Mouse (Mus musculus) midbrain, postnatal 0 days (tissue): ENCODE measurements at regions not wholly inside any gene's neighbourhood (a gene's known extent, or its start where the extent isn't known, plus 50 kb on each side); places are given as distances from the start of the nearest gene placed in this dataset.

Source experiments
- ATAC-seq: fragments of 200-750 bp; cut with Nextera tagmentation; 2 replicates; pipeline ENCODE4 v1.8.0; 2017; ENCODE audit warnings: moderate number of reproducible peaks, mild to moderate bottlenecking, moderate TSS enrichment, moderate library complexity; ENCODE audit not compliant: low FRiP score
- DNase-seq: peaks from one replicate; pipeline ENCODE4 v3.0.0-alpha.2; 2015; ENCODE audit warnings: low spot score
- H3K27ac ChIP-seq: fragments of 300-500 bp; sonication (generic); 2 replicates; pipeline ENCODE4 v1.5.1; 2014; ENCODE audit warnings: low read depth, mild to moderate bottlenecking, low read length, mixed read lengths
- H3K27me3 ChIP-seq: fragments of 300-500 bp; sonication (generic); 2 replicates; pipeline ENCODE4 v1.6.1; 2014; ENCODE audit warnings: low read length, control low read depth, mixed read lengths; ENCODE audit not compliant: insufficient read depth
- H3K36me3 ChIP-seq: fragments of 300-500 bp; sonication (generic); 2 replicates; pipeline ENCODE4 v1.6.1; 2014; ENCODE audit warnings: low read length, control low read depth, mixed read lengths; ENCODE audit not compliant: insufficient read depth
- H3K4me1 ChIP-seq: fragments of 300-500 bp; sonication (generic); 2 replicates; pipeline ENCODE4 v1.6.1; 2014; ENCODE audit warnings: mild to moderate bottlenecking, control low read depth, antibody characterized with exemption, low read length, mixed read lengths; ENCODE audit not compliant: insufficient read depth
- H3K4me2 ChIP-seq: fragments of 300-500 bp; sonication (generic); 2 replicates; pipeline ENCODE4 v1.6.1; 2014; ENCODE audit warnings: low read depth, mild to moderate bottlenecking, low read length, mixed read lengths; ENCODE audit not compliant: poor library complexity, severe bottlenecking
- H3K4me3 ChIP-seq: fragments of 300-500 bp; sonication (generic); 2 replicates; pipeline ENCODE4 v1.5.1; 2014; ENCODE audit warnings: low read depth, mild to moderate bottlenecking, low read length, moderate library complexity
- H3K9ac ChIP-seq: fragments of 300-500 bp; sonication (generic); replicated peaks from 2 replicates; pipeline ENCODE4 v1.6.1; 2014; ENCODE audit warnings: mild to moderate bottlenecking, low read length, moderate library complexity, mixed read lengths; ENCODE audit not compliant: poor library complexity, severe bottlenecking
- H3K9me3 ChIP-seq: fragments of 300-500 bp; sonication (generic); 2 replicates; pipeline ENCODE4 v1.6.1; 2016; ENCODE audit warnings: low read length, control low read depth
- CTCF ChIP-seq: IDR thresholded peaks from 2 replicates; pipeline ENCODE4 v1.5.1; 2016; ENCODE audit warnings: antibody characterized with exemption, mild to moderate bottlenecking
- WGBS: fragments of 180-500 bp; shearing (Covaris S2); extraction: QIAGEN DNeasy Blood & Tissue Kit; methylation state at CpG from one replicate; pipeline ENCODE4 v1.1.7; 2014; 5-methylcytosine and 5-hydroxymethylcytosine counted together

DNA sequence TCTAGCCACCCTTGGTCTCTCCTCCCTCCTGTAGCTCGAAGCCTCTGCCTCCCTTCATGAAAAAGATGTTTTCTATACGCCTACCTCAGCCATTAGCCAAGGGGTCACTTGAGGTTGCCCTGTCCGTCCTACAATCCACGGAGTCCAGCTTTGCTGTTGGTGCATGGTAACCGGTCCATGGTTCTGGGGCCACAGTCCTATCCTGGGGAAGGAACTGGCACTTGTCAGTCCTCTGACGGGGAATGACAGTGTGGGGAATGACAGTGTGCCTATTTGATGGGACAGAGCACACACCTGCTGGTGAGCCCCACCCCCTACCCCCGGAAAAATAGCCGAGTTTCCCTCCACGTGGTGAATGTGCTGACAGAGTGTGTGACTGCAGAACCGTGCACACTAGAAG is 120.1 kb downstream of the Katnal1 start:
- Histone ChIP-seq H3K9ac (0 out of 2 replicates have a peak overlapping the region, but pooled peaks have one; percentile 24), H3K4me1 (no peaks in the 10 kb centered on the region), H3K27ac (no peak overlapping the region), H3K36me3 (no peaks in the 10 kb centered on the region), H3K9me3 (no peaks in the 10 kb centered on the region), H3K4me3 (no peak overlapping the region), H3K27me3 (no peaks in the 10 kb centered on the region), H3K4me2 (peak overlapping the region; percentile 36)
- 15% methylated on average over 10 of the region's 10 CpGs for WGBS
- ATAC-seq = peak; percentile 22; the same call in 1 of the 2 replicates
- no peak for TF ChIP-seq CTCF
- DNase-seq = no peak

DNA sequence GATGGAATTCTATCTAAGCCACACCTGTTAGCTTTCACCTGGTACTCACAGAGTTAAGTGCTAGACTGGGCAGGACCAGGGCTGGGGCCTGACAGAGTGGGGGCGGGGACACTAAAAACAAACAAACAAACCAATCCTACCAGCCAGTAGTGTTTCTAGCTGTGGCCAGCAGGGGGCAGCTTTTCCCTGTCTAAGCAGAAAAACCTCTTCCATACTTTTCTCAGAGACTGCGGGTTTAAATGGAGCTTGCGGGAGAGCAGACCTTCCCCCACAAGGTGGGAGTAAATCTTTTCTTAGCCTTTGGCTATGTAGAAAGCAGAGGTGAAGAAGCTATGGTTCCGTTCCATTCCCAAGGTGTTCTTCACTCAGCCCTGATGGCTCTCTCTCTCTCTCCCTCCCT is 120.7 kb downstream of the Katnal1 start:
- Histone ChIP-seq H3K4me2 (peak overlapping the region; percentile 36; the same call in 1 of the 2 replicates), H3K27ac (no peak overlapping the region), H3K4me1 (no peaks in the 10 kb centered on the region), H3K27me3 (no peaks in the 10 kb centered on the region), H3K9me3 (no peaks in the 10 kb centered on the region), H3K36me3 (no peaks in the 10 kb centered on the region), H3K4me3 (no peak overlapping the region), H3K9ac (no peak overlapping the region)
- 3% methylated on average over 4 of the region's 4 CpGs for WGBS
- DNase-seq = peak; percentile 92
- ATAC-seq = peak; percentile 75
- peak; percentile 92 for TF ChIP-seq CTCF

DNA sequence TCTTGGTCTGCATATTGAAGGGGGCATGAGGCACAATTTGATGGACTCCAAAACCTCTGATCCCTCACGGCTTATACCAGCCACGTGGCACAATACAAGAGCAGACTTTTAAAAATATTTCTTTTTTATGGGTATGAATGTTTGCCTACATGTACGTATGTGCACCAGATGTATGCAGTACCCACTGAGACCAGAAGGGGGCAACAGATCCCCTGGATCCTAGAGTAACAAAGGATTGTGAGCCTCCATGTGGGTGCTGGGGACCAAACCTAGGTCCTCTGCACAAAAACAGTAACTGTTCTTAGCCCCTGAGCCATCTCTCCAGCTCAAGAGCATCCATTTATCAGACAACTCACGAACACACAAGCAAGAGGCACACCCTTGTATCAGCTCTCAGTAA is 121.5 kb downstream of the Katnal1 start:
- no peak for ATAC-seq
- no peak overlapping the region for H3K9ac ChIP-seq
- no peaks in the 10 kb centered on the region for H3K27me3 ChIP-seq
- no peaks in the 10 kb centered on the region for H3K9me3 ChIP-seq
- H3K36me3 ChIP-seq = no peaks in the 10 kb centered on the region
- no peak overlapping the region for H3K4me3 ChIP-seq
- H3K4me2 ChIP-seq = no peak overlapping the region
- 97% methylated on average over 4 of the region's 4 CpGs for WGBS
- H3K27ac ChIP-seq = no peak overlapping the region
- DNase-seq = no peak
- TF ChIP-seq CTCF = peak; percentile 49
- H3K4me1 ChIP-seq = no peaks in the 10 kb centered on the region

DNA sequence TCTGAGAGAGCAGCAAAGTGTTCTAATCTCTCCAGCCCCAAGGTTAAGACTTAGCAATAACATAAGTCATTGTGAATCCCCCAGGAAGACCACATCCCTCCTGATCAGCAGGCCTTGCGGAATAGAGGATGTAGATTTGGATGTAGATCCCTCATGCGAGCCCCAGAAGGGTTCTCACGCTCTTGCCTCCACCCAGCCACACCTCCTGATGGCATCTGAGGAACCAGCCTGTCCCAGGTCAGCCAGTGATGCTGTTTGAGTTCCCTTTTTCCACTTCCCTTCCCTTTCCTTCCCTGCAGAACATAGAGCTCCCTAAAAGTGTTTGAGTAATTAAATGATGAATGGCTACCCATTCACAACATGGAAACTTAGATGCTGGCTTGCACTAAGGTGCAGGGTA is 124.1 kb downstream of the Katnal1 start:
- DNase-seq (no peak), ATAC-seq (no peak)
- H3K4me3 ChIP-seq = no peak overlapping the region
- no peaks in the 10 kb centered on the region for H3K27me3 ChIP-seq
- 66% methylated on average over 3 of the region's 3 CpGs for WGBS
- H3K4me2 ChIP-seq = no peak overlapping the region
- H3K9ac ChIP-seq = no peak overlapping the region
- H3K9me3 ChIP-seq = no peaks in the 10 kb centered on the region
- H3K36me3 ChIP-seq = no peaks in the 10 kb centered on the region
- H3K4me1 ChIP-seq = no peaks in the 10 kb centered on the region; the same call in 1 of the 2 replicates
- no peak overlapping the region for H3K27ac ChIP-seq
- no peak for TF ChIP-seq CTCF

DNA sequence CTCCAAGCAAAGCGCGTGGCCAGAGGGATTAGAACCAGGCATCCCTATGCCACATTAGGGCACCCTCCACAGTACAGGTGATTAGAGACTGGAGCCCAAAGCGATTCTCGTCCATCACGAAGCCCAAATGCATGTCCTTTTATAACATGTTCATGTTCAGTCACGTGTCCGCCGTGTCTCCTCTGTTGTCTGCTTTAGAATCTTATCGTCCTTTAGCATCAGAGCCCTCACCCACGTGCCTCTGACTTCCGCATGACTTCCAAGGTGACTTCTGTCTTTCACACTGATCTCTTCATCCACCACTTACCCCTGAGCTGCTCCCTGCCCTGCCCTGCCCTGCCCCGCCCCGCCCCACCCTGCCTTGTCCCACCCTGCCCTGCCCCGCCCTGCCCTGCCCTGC is 125.3 kb downstream of the Katnal1 start:
- WGBS = 85% methylated on average over 12 of the region's 14 CpGs
- H3K4me1 ChIP-seq = no peaks in the 10 kb centered on the region; the same call in 1 of the 2 replicates
- no peak for ATAC-seq
- DNase-seq = no peak
- no peak overlapping the region for H3K9ac ChIP-seq
- no peak for TF ChIP-seq CTCF
- H3K4me2 ChIP-seq = no peak overlapping the region
- H3K9me3 ChIP-seq = no peaks in the 10 kb centered on the region
- H3K27me3 ChIP-seq = no peaks in the 10 kb centered on the region
- no peaks in the 10 kb centered on the region for H3K36me3 ChIP-seq
- no peak overlapping the region for H3K27ac ChIP-seq
- H3K4me3 ChIP-seq = no peak overlapping the region

DNA sequence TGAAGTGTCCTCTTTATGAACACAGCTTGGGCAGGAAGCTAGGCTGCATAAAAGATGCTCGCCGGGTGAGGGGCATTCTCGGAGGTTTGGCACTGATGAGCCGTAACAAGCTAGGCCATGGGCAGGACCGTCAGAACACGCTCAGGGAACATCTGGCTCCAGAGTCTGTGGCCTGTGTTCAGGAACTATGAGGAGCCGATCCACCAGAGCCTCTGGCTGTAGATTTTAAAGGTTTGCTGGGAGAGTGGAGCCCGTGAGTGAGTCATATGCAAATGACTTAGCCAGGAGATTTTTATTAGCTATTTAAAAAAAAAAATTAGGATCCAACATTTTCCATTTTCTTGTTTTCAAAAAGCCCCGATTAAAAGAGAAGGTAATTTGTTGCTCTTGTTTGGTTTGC is 126.4 kb downstream of the Katnal1 start:
- no peaks in the 10 kb centered on the region for H3K27me3 ChIP-seq
- H3K9me3 ChIP-seq = no peaks in the 10 kb centered on the region
- no peak overlapping the region for H3K4me3 ChIP-seq
- WGBS = 65% methylated on average over 9 of the region's 9 CpGs
- no peaks in the 10 kb centered on the region; the same call in 1 of the 2 replicates for H3K4me1 ChIP-seq
- DNase-seq (peak; percentile 31), ATAC-seq (0 out of 2 replicates have a peak, but pooled peaks have one; percentile 23)
- H3K4me2 ChIP-seq = no peak overlapping the region
- H3K36me3 ChIP-seq = no peaks in the 10 kb centered on the region
- H3K27ac ChIP-seq = no peak overlapping the region
- no peak for TF ChIP-seq CTCF
- H3K9ac ChIP-seq = no peak overlapping the region
